Mouse (Mus musculus) bone marrow macrophage, adult 2 months (primary cell): ENCODE measurements around the gene C130074G19Rik.

ENCODE experiments used
- CTCF ChIP-seq: IDR thresholded peaks from 2 replicates; pipeline ENCODE4 v1.5.1; 2012; ENCODE audit warnings: low read depth, mild to moderate bottlenecking, low read length, moderate library complexity
- POLR2A ChIP-seq: IDR thresholded peaks from 2 replicates; pipeline ENCODE4 v1.6.1; 2012; ENCODE audit warnings: mild to moderate bottlenecking, low read depth, low read length, borderline replicate concordance

- no peak for TF ChIP-seq CTCF
- no peak for TF ChIP-seq POLR2A
Observed at GRCm38 (mm10) chr1:184897350-184897749, 14.3 kb upstream of the C130074G19Rik start.
